Mouse (Mus musculus): ENCODE measurements at regions not wholly inside any gene's neighbourhood (a gene's known extent, or its start where the extent isn't known, plus 50 kb on each side); places are given as distances from the start of the nearest gene placed in this dataset.

DNA sequence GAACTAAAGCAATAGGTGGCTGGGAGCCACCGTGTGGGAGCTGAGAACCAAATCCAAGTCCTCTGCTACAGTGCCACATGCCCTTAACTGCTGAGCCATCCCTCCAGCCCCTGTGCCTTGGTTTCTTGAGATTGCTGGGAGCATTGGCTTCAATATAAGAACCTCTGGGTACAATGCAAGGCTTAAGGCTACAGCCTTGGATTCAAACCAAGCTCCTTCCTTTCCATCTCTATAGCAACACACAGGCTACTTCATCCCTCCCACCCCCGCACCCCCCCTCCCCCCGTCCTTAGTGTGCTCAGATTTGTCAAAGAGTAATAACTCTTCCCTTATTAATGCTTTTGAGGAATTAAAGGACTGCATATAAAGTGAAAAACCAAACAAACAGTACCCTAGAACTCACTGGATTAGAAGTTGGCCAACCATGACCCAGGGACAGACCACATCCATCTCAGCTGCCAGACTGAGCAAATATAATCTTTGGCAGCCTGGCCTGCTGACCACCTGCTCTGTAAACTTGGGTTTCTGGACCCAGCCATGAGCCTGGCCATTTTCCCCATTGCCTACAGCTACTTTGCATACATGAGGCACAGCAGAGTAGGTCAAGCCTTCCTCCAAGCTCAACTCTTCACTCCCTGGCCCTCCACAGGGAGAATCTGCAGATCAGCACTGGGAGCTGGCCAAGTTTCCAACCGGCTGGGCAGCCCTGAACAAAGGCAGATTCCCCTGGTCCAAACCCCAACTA is 173.7 kb downstream of the Rybp start:
- no peak overlapping the region for H3K27ac ChIP-seq (ENCODE audit: insufficient read depth, low read depth, low read length, poor library complexity, severe bottlenecking)
- no peaks in the 10 kb centered on the region for H3K4me1 ChIP-seq (ENCODE audit: control insufficient read depth in 2 of 2, insufficient read depth in 2 of 2, low read length in 2 of 2, poor library complexity in 1 of 2)
- in situ Hi-C loops (cut with MboI; ENCODE audit: low sequenced_read_pairs in 2 of 2, unreplicated experiment in 2 of 2) = no loop called here
- H3K4me3 ChIP-seq (ENCODE audit: insufficient read depth in 1 of 2, low read depth in 1 of 2, low read length in 2 of 2, poor library complexity in 1 of 2, severe bottlenecking in 1 of 2) = no peak overlapping the region
- TF ChIP-seq ZC3H11A (IDR thresholded peaks at IDR 0.05; ENCODE audit: borderline replicate concordance, low read depth, low read length) (no peak), ZNF384 (IDR thresholded peaks at IDR 0.05; ENCODE audit: low read depth, low read length) (no peak), MAFK (IDR thresholded peaks at IDR 0.05; ENCODE audit: insufficient read depth, low read depth, low read length) (no peak)
- H3K36me3 ChIP-seq (ENCODE audit: control insufficient read depth, insufficient read depth, low read length, poor library complexity, severe bottlenecking) = no peaks in the 10 kb centered on the region
- no peak overlapping the region for H3K9ac ChIP-seq (ENCODE audit: insufficient read depth, low read depth, low read length, poor library complexity, severe bottlenecking)
- no peaks in the 10 kb centered on the region for H3K9me3 ChIP-seq (ENCODE audit: control insufficient read depth, insufficient read depth, low read depth, low read length)
- no peak for DNase-seq (ENCODE audit: low read depth, low spot score)

DNA sequence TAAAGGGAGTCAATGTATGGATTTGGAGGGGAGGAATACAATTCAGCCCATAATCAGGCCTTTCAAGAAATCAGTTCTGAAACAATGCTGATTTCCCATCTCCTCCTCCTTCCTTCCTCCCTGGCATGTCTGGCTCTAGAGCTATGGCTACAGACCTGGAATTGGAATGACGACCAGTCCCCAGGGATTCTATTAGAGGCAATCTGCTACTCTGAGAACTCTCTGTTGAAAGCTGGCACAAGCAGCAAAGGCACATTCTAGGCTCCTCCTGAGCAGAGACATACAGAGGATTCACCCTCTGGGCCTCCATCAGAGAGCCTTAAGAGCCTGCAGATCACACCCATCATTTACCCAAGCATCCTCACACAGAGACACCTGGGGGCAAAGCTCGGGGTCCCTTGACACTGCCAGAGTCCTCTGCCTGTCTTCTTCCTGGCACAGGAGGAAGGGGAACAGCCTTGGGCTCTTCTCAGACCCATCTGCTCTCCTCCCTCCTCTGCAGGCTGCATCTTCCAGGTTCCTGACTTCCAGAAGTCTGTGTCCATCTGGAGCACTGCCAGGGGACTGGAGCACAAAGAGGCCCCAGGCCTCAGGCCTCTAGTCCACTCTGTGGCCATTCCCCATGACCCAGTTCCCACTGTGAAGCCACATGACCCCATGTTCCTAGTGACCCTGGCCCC is 176.2 kb downstream of the Rybp start:
- no peaks in the 10 kb centered on the region for H3K9me3 ChIP-seq (ENCODE audit: control insufficient read depth, insufficient read depth, low read depth, low read length)
- DNase-seq (ENCODE audit: low read depth, low spot score) = no peak
- H3K4me1 ChIP-seq (ENCODE audit: control insufficient read depth in 2 of 2, insufficient read depth in 2 of 2, low read length in 2 of 2, poor library complexity in 1 of 2) = no peaks in the 10 kb centered on the region
- in situ Hi-C loops (cut with MboI; ENCODE audit: low sequenced_read_pairs in 2 of 2, unreplicated experiment in 2 of 2) = no loop called here
- H3K36me3 ChIP-seq (ENCODE audit: control insufficient read depth, insufficient read depth, low read length, poor library complexity, severe bottlenecking) = no peaks in the 10 kb centered on the region
- no peak overlapping the region for H3K27ac ChIP-seq (ENCODE audit: insufficient read depth, low read depth, low read length, poor library complexity, severe bottlenecking)
- no peak overlapping the region for H3K9ac ChIP-seq (ENCODE audit: insufficient read depth, low read depth, low read length, poor library complexity, severe bottlenecking)
- H3K4me3 ChIP-seq (ENCODE audit: insufficient read depth in 1 of 2, low read depth in 1 of 2, low read length in 2 of 2, poor library complexity in 1 of 2, severe bottlenecking in 1 of 2) = no peak overlapping the region
- TF ChIP-seq HCFC1 (IDR thresholded peaks at IDR 0.05; ENCODE audit: borderline replicate concordance, insufficient read depth, low read length) (no peak), ZC3H11A (IDR thresholded peaks at IDR 0.05; ENCODE audit: borderline replicate concordance, low read depth, low read length) (no peak), ZNF384 (IDR thresholded peaks at IDR 0.05; ENCODE audit: low read depth, low read length) (no peak), CHD2 (IDR thresholded peaks at IDR 0.05; ENCODE audit: low read depth, low read length) (no peak), MAFK (IDR thresholded peaks at IDR 0.05; ENCODE audit: insufficient read depth, low read depth, low read length) (no peak)

DNA sequence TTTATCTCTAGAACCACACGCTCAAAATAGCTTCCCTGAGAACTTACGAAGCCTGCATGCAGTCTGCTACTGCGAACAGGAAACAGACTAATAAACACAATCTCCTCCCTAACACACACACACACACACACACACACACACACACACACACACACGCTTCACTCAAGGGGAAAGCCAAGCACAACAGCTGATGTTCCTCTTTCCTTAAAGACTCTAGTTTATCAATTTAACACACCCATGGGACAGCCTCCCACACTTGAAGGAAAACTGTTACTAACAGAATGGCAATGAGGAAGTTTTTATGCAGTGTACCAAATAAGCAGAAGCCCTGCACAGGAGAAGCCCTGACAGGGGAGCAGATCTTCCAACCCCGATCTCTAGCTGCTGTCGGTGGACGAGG is 177.3 kb downstream of the Rybp start:
- H3K27ac ChIP-seq (ENCODE audit: insufficient read depth, low read depth, low read length, poor library complexity, severe bottlenecking) = no peak overlapping the region
- H3K9me3 ChIP-seq (ENCODE audit: control insufficient read depth, insufficient read depth, low read depth, low read length) = no peaks in the 10 kb centered on the region
- H3K4me3 ChIP-seq (ENCODE audit: insufficient read depth in 1 of 2, low read depth in 1 of 2, low read length in 2 of 2, poor library complexity in 1 of 2, severe bottlenecking in 1 of 2) = no peak overlapping the region
- TF ChIP-seq MAFK (IDR thresholded peaks at IDR 0.05; ENCODE audit: insufficient read depth, low read depth, low read length) (no peak), HCFC1 (IDR thresholded peaks at IDR 0.05; ENCODE audit: borderline replicate concordance, insufficient read depth, low read length) (no peak), ZNF384 (IDR thresholded peaks at IDR 0.05; ENCODE audit: low read depth, low read length) (no peak), CHD2 (IDR thresholded peaks at IDR 0.05; ENCODE audit: low read depth, low read length) (no peak), ZC3H11A (IDR thresholded peaks at IDR 0.05; ENCODE audit: borderline replicate concordance, low read depth, low read length) (no peak)
- H3K36me3 ChIP-seq (ENCODE audit: control insufficient read depth, insufficient read depth, low read length, poor library complexity, severe bottlenecking) = no peaks in the 10 kb centered on the region
- no peak overlapping the region for H3K9ac ChIP-seq (ENCODE audit: insufficient read depth, low read depth, low read length, poor library complexity, severe bottlenecking)
- no peaks in the 10 kb centered on the region for H3K4me1 ChIP-seq (ENCODE audit: control insufficient read depth in 2 of 2, insufficient read depth in 2 of 2, low read length in 2 of 2, poor library complexity in 1 of 2)
- in situ Hi-C loops (cut with MboI; ENCODE audit: low sequenced_read_pairs in 2 of 2, unreplicated experiment in 2 of 2) = no loop called here
- no peak for DNase-seq (ENCODE audit: low read depth, low spot score)

DNA sequence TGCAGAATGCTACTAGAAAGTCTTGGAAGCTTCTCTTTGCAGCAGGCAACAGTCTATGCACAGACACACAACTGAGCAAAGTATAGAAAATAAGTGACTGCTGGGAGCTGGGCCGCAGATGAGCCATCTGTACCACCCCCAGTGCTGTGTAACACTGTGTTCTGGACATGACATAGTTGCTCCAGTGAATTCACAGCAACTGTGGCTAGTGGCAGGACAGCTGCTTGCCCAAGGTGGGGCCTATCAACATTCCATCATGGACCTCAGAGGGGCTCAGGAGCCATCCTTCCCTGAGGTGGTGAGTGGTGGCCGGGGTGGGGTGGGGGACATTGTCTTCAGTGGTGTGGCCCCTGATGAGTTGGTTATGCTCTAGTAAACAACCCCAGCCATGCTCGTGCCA is 177.9 kb downstream of the Rybp start:
- Histone ChIP-seq H3K9me3 (ENCODE audit: control insufficient read depth, insufficient read depth, low read depth, low read length) (no peaks in the 10 kb centered on the region), H3K27ac (ENCODE audit: insufficient read depth, low read depth, low read length, poor library complexity, severe bottlenecking) (no peak overlapping the region), H3K4me3 (ENCODE audit: insufficient read depth in 1 of 2, low read depth in 1 of 2, low read length in 2 of 2, poor library complexity in 1 of 2, severe bottlenecking in 1 of 2) (no peak overlapping the region), H3K36me3 (ENCODE audit: control insufficient read depth, insufficient read depth, low read length, poor library complexity, severe bottlenecking) (no peaks in the 10 kb centered on the region), H3K4me1 (ENCODE audit: control insufficient read depth in 2 of 2, insufficient read depth in 2 of 2, low read length in 2 of 2, poor library complexity in 1 of 2) (no peaks in the 10 kb centered on the region), H3K9ac (ENCODE audit: insufficient read depth, low read depth, low read length, poor library complexity, severe bottlenecking) (no peak overlapping the region)
- TF ChIP-seq ZC3H11A (IDR thresholded peaks at IDR 0.05; ENCODE audit: borderline replicate concordance, low read depth, low read length) = no peak
- no peak for TF ChIP-seq MAFK (IDR thresholded peaks at IDR 0.05; ENCODE audit: insufficient read depth, low read depth, low read length)
- no peak for TF ChIP-seq ZNF384 (IDR thresholded peaks at IDR 0.05; ENCODE audit: low read depth, low read length)
- TF ChIP-seq CHD2 (IDR thresholded peaks at IDR 0.05; ENCODE audit: low read depth, low read length) = no peak
- TF ChIP-seq HCFC1 (IDR thresholded peaks at IDR 0.05; ENCODE audit: borderline replicate concordance, insufficient read depth, low read length) = no peak
- DNase-seq (ENCODE audit: low read depth, low spot score) = no peak
- in situ Hi-C loops (cut with MboI; ENCODE audit: low sequenced_read_pairs in 2 of 2, unreplicated experiment in 2 of 2) = no loop called here
